Mouse (Mus musculus): ENCODE data around the gene Prkch.

Gene Prkch

GRCm38 (mm10) chr12:73679400-73679801 lies 94.8 kb downstream of the Prkch start:
- no peak for DNase-seq (ENCODE audit: low spot score)

GRCm38 (mm10) chr12:73682921-73683346 lies 98.3 kb downstream of the Prkch start:
- no peak for DNase-seq (ENCODE audit: low spot score)

DNA sequence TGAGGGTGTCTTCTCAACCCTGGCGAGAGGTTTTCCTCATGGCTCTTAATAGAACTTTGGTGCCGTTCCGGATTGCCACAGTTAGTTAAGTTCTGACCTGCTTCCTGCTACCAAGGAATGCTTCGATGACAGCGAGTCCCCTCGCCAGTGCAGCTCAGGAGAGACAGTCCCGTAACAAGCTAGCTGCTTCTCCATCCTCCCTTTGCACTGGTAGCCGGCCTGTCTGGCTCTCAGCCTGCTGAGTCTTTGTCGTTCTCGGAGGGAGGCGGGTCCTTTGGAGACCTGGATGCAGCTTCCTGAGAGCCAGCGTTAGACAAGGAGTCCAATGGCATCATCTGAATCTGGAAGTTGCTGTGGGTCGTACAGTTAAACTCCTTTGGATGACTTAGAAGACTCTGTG lies 101.3 kb downstream of the Prkch start:
- no peak for DNase-seq (ENCODE audit: low spot score)

GRCm38 (mm10) chr12:73686456-73686855 lies 101.9 kb downstream of the Prkch start:
- no peak for DNase-seq (ENCODE audit: low spot score)

- DNase-seq (ENCODE audit: low spot score): peak; percentile 49
Observed at GRCm38 (mm10) chr12:73687077-73688035, 102.8 kb downstream of the Prkch start.

GRCm38 (mm10) chr12:73692321-73692720 lies 107.7 kb downstream of the Prkch start:
- DNase-seq (ENCODE audit: low spot score): no peak

- peak; percentile 23 for DNase-seq (ENCODE audit: low spot score)
Observed at GRCm38 (mm10) chr12:73693347-73693746, 108.8 kb downstream of the Prkch start.

GRCm38 (mm10) chr12:73694690-73695089 lies 110.1 kb downstream of the Prkch start:
- DNase-seq (ENCODE audit: low spot score): no peak

GRCm38 (mm10) chr12:73695110-73695509 lies 110.5 kb downstream of the Prkch start:
- DNase-seq (ENCODE audit: low spot score): no peak

- no peak for DNase-seq (ENCODE audit: low spot score)
Observed at GRCm38 (mm10) chr12:73696084-73696483, 111.5 kb downstream of the Prkch start.

DNA sequence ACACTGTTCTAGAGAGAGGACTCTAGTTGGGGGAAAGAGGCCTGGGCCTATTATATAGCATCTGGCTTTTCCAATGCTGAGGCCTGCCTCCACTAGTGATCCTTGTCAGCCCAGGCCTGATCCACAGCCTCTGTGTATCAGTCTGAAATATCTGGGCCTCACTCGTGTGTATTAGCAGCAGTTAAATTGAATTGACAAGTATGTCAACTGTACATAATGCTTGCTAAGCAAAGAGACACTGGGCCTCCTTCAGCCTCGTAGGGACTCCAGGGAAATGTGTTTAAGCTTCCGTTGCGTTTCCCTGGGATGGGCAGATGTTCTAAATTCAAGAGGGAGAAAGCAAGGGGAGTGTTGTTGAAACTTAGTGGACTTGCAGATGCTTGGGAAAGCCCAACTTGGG lies 112.3 kb downstream of the Prkch start:
- DNase-seq (ENCODE audit: low spot score): no peak

DNA sequence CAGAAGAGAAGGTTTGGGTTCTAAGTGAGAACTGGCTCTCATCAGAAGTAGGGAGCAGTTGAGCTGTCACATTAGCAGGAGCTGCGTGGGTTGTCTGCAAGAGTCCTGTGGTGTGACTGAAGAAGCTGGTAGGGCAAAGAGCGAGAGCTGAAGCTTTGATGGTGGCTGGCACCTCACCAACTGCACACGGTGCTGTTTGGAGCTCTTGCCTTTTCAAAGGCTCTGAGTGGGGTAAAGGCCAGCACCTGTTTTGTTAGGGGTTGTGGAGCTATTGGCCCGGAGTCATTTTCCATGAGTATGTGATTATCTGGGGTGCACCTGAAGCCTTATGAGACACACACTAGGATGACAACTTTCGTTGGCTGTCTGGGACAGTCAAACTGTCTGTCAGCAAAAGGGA lies 113.8 kb downstream of the Prkch start:
- no peak for DNase-seq (ENCODE audit: low spot score)

GRCm38 (mm10) chr12:73698841-73699240 lies 114.2 kb downstream of the Prkch start:
- no peak for DNase-seq (ENCODE audit: low spot score)

GRCm38 (mm10) chr12:73699471-73700186 lies 115.0 kb downstream of the Prkch start:
- no peak for DNase-seq (ENCODE audit: low spot score)

- no peak for DNase-seq (ENCODE audit: low spot score)
Observed at GRCm38 (mm10) chr12:73700544-73701069, 116.0 kb downstream of the Prkch start.

DNA sequence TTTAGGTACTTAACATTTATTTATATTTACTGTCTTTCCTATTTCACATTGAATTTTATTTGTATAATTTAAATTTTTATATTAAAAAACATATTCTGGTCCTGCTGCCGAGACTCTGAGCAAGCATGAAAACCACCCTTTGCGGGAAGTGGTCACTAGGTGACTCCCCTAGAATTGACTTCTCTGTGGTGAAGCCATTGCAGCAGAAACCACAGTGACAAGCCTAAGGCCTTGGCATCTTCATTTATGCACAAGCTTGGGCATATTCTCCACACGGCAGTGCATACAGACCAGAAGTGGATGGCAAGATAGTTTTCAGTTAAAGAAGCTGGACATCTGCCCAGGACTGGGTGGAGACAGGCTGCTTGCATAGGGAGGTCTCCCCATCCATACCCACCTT lies 117.4 kb downstream of the Prkch start:
- no peak for DNase-seq (ENCODE audit: low spot score)

- no peak for DNase-seq (ENCODE audit: low spot score)
Observed at GRCm38 (mm10) chr12:73704382-73704781, 119.8 kb downstream of the Prkch start.

- DNase-seq (ENCODE audit: low spot score): peak; percentile 50
Observed at GRCm38 (mm10) chr12:73705097-73705690, 120.6 kb downstream of the Prkch start.

DNA sequence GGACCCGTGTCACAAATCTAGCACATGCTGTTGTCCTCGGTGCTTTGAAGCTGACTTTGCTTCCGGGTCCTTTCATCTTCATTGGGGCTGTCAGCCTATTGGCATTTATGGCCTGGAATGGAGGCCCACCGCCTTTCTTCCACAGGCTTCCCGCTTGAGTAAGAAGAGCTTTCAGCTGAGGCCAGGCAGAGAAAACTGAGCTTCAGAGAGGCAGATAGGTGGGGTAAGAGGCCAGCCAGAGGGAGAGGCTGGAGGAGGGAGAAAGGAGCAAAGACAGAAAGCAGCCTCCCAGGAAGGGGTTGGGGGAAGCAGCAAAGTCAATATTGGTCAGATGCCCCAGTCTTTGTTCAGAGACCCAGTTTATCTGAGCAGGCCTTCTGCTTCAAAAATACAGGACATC lies 123.9 kb downstream of the Prkch start:
- no peak for DNase-seq (ENCODE audit: low spot score)

DNA sequence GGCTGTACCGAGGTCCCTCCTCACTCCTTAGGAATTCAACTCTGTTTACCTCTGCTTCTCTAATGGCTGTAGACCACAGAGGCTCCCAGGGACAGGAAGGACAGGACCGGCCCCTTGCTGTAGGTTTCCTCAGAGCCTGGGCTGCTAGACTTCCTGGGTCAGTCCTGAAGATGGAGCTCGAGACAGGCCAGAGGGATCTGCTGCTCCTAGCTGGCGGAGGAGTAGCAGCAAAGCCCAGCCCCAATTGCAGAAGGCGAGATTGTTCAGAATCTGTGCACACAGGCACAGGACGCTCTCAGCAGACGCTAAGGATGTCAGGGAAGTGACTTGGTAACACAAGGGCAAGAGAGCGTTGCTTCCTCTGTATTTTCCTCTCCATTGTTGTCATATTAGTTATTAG lies 124.3 kb downstream of the Prkch start:
- peak; percentile 75 for DNase-seq (ENCODE audit: low spot score)

GRCm38 (mm10) chr12:73710846-73711245 lies 126.2 kb downstream of the Prkch start:
- no peak for DNase-seq (ENCODE audit: low spot score)

- no peak for DNase-seq (ENCODE audit: low spot score)
Observed at GRCm38 (mm10) chr12:73712122-73712521, 127.5 kb downstream of the Prkch start.
